In the genomic region with DNA sequence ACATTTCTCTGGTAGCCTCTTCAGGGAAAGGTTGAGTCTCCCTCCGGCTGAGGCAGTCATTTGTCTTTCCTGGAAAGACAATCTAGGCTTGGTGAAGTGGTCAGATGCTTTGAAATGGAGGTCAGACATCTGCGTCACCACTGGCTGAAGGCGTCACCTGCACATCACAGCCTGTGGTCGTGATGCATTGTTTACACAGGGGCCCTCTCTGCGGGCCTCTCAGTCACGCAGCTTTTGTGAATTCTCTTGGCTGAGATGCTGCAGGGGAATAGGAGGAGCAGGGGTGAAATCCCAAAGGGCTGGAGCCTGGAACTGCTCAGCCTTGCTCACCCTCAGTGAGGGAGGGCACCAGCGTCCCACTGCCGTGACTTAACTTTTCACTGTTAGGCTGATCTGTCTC, we compare ENCODE assay signal across 20 mouse cellular contexts.
DNase-seq lines count a peak whose midpoint lies in the region; ATAC-seq lines count a peak whose summit lies in the region.
"Had no signal": no experiment of that assay in that cellular context is flagged by ENCODE, and none has a peak within 500 bp of the region (broad histone marks: within the 10 kb centered on the region; RNA-seq: fewer than 3 reads in every experiment).

No protein-coding gene starts in this region.

- intact Hi-C loops in left cerebral cortex, postnatal 14 days (cut with DNase I), result no loop called here
- intact Hi-C loops in heart, postnatal 25 days (cut with DNase I), result no loop called here

- H3K27ac ChIP-seq in hindbrain, embryonic 12.5 days, result peak overlapping the region; percentile 4; the same call in 1 of the 2 replicates
- no peak overlapping the region for H3K27ac ChIP-seq in hindbrain, embryonic 14.5 days
- H3K27ac ChIP-seq in heart, embryonic 10.5 days, result no peak overlapping the region
- H3K27ac ChIP-seq: embryonic facial prominence, embryonic 12.5 days; forebrain, embryonic 15.5 days; liver, embryonic 14.5 days; lung, embryonic 15.5 days; macrophage; midbrain, embryonic 13.5 days; stomach, postnatal 0 days had no signal

- H3K4me3 ChIP-seq in hindbrain, embryonic 12.5 days, result no peak overlapping the region
- H3K4me3 ChIP-seq in hindbrain, embryonic 14.5 days (replicated peaks; ENCODE audit: low read length), result no peak overlapping the region
- no peak overlapping the region for H3K4me3 ChIP-seq in heart, embryonic 10.5 days
- H3K4me3 ChIP-seq: embryonic facial prominence, embryonic 12.5 days; erythroblast, embryonic 14.5 days; forebrain, embryonic 15.5 days; lung, embryonic 15.5 days; midbrain, embryonic 13.5 days had no signal

- H3K27me3 ChIP-seq in hindbrain, embryonic 12.5 days, result no peaks in the 10 kb centered on the region
- no peaks in the 10 kb centered on the region for H3K27me3 ChIP-seq in hindbrain, embryonic 14.5 days (ENCODE audit: control insufficient read depth, insufficient read depth, low read length)
- no peaks in the 10 kb centered on the region for H3K27me3 ChIP-seq in heart, embryonic 10.5 days (ENCODE audit: insufficient read depth, poor library complexity, severe bottlenecking)
- H3K27me3 ChIP-seq: embryonic facial prominence, embryonic 12.5 days; forebrain, embryonic 15.5 days; lung, embryonic 15.5 days; midbrain, embryonic 13.5 days had no signal

- 14% methylated on average over 8 of the region's 8 CpGs for WGBS in hindbrain, embryonic 12.5 days
- WGBS in hindbrain, embryonic 14.5 days, result 13% methylated on average over 8 of the region's 8 CpGs
- WGBS in heart, embryonic 10.5 days, result 32% methylated on average over 8 of the region's 8 CpGs

- H3K36me3 ChIP-seq in hindbrain, embryonic 12.5 days, result no peaks in the 10 kb centered on the region
- H3K36me3 ChIP-seq in hindbrain, embryonic 14.5 days (replicated peaks; ENCODE audit: control insufficient read depth, insufficient read depth), result no peaks in the 10 kb centered on the region
- no peaks in the 10 kb centered on the region for H3K36me3 ChIP-seq in heart, embryonic 10.5 days
- H3K36me3 ChIP-seq: embryonic facial prominence, embryonic 12.5 days; forebrain, embryonic 15.5 days; G1E; lung, embryonic 15.5 days; midbrain, embryonic 13.5 days had no signal

- H3K4me2 ChIP-seq in hindbrain, embryonic 12.5 days (replicated peaks), result no peak overlapping the region
- H3K4me2 ChIP-seq in hindbrain, embryonic 14.5 days (replicated peaks), result no peak overlapping the region
- H3K4me2 ChIP-seq: embryonic facial prominence, embryonic 12.5 days; forebrain, embryonic 15.5 days; lung, embryonic 15.5 days; midbrain, embryonic 13.5 days had no signal

- no peaks in the 10 kb centered on the region; the same call in 1 of the 2 replicates for H3K9me3 ChIP-seq in hindbrain, embryonic 12.5 days (replicated peaks)
- H3K9me3 ChIP-seq in hindbrain, embryonic 14.5 days (ENCODE audit: control insufficient read depth, low read length), result 0 out of 2 replicates have a peak, but pooled peaks cover 7% of the 10 kb centered on the region
- H3K9me3 ChIP-seq in heart, embryonic 10.5 days, result no peaks in the 10 kb centered on the region
- H3K9me3 ChIP-seq: embryonic facial prominence, embryonic 12.5 days; forebrain, embryonic 15.5 days; G1E; lung, embryonic 15.5 days had no signal

- DNase-seq in hindbrain, embryonic 14.5 days (ENCODE audit: low spot score), result no peak
- DNase-seq in Muller cell, postnatal 12 days (ENCODE audit: inconsistent ontology term), result peak; percentile 19
- DNase-seq in embryo, embryonic 11 days, result peak; percentile 19
- no peak for DNase-seq in left cerebral cortex, postnatal 14 days (ENCODE audit: low spot score in 2 of 2)
- no peak for DNase-seq in heart, postnatal 25 days (ENCODE audit: low spot score)
- no peak for DNase-seq in heart, embryonic 10.5 days (ENCODE audit: low spot score)
- DNase-seq: cerebellum, adult 11-12 months; cerebellum, postnatal 36 days had no signal

- no peak for ATAC-seq in hindbrain, embryonic 12.5 days (ENCODE audit: low FRiP score)
- ATAC-seq in hindbrain, embryonic 14.5 days (ENCODE audit: low FRiP score), result no peak
- ATAC-seq: forebrain, embryonic 15.5 days; hindbrain, embryonic 16.5 days; intestine, postnatal 0 days; midbrain, embryonic 13.5 days had no signal

- H3K4me1 ChIP-seq in hindbrain, embryonic 12.5 days, result peaks cover 4% of the 10 kb centered on the region
- H3K4me1 ChIP-seq in hindbrain, embryonic 14.5 days (replicated peaks; ENCODE audit: control insufficient read depth, insufficient read depth, low read length), result no peaks in the 10 kb centered on the region
- H3K4me1 ChIP-seq in heart, embryonic 10.5 days, result peaks cover 4% of the 10 kb centered on the region
- H3K4me1 ChIP-seq: embryonic facial prominence, embryonic 12.5 days; forebrain, embryonic 15.5 days; lung, embryonic 15.5 days had no signal

- no peak overlapping the region for H3K9ac ChIP-seq in hindbrain, embryonic 12.5 days
- H3K9ac ChIP-seq in hindbrain, embryonic 14.5 days, result no peak overlapping the region
- H3K9ac ChIP-seq: embryonic facial prominence, embryonic 12.5 days; forebrain, embryonic 15.5 days; liver, embryonic 14.5 days; lung, embryonic 15.5 days; midbrain, embryonic 13.5 days had no signal

Comparison
In these comparisons a context has a peak if more than half of its experiments do, and no peak if none do; other contexts are left out.
1. DNase-seq: peak in Muller cell, postnatal 12 days (single experiment) and embryo, embryonic 11 days (single experiment); none in hindbrain, embryonic 14.5 days (single experiment), left cerebral cortex, postnatal 14 days (0 of 2), heart, postnatal 25 days (single experiment) and heart, embryonic 10.5 days (single experiment).